Mouse (Mus musculus) forebrain, embryonic 15.5 days (tissue): ENCODE results near the gene Anks1b. TPM values are rescaled to one million over a fixed set of nuclear protein-coding genes. Genes with fewer than 3 reads are reported as not detected.

ENCODE experiments used
- ATAC-seq: fragments of 200-750 bp; cut with Nextera tagmentation; replicated peaks from 2 replicates; pipeline ENCODE4 v1.8.0; 2017; ENCODE audit warnings: mild to moderate bottlenecking, moderate TSS enrichment, moderate library complexity
- H3K27ac ChIP-seq: fragments of 300-500 bp; sonication (generic); replicated peaks from 2 replicates; pipeline ENCODE4 v1.5.1; 2015; ENCODE audit warnings: mild to moderate bottlenecking, inconsistent platforms
- H3K27me3 ChIP-seq: fragments of 300-500 bp; sonication (generic); 2 replicates; pipeline ENCODE4 v1.6.1; 2015; ENCODE audit warnings: inconsistent platforms
- H3K36me3 ChIP-seq: fragments of 300-500 bp; sonication (generic); 2 replicates; pipeline ENCODE4 v1.6.1; 2015; ENCODE audit warnings: mild to moderate bottlenecking, inconsistent platforms
- H3K4me1 ChIP-seq: fragments of 300-500 bp; sonication (generic); 2 replicates; pipeline ENCODE4 v1.6.1; 2015; ENCODE audit warnings: inconsistent platforms
- H3K4me2 ChIP-seq: fragments of 300-500 bp; sonication (generic); replicated peaks from 2 replicates; pipeline ENCODE4 v1.6.1; 2015; ENCODE audit warnings: mild to moderate bottlenecking, inconsistent platforms
- H3K4me3 ChIP-seq: fragments of 300-500 bp; sonication (generic); 2 replicates; pipeline ENCODE4 v1.5.1; 2015; ENCODE audit warnings: mild to moderate bottlenecking, inconsistent platforms
- H3K9ac ChIP-seq: fragments of 300-500 bp; sonication (generic); replicated peaks from 2 replicates; pipeline ENCODE4 v1.6.1; 2015; ENCODE audit warnings: mild to moderate bottlenecking, inconsistent platforms
- H3K9me3 ChIP-seq: fragments of 300-500 bp; sonication (generic); 2 replicates; pipeline ENCODE4 v1.6.1; 2016; ENCODE audit warnings: inconsistent platforms
- WGBS: fragments of 180-500 bp; shearing (Covaris S2); methylation state at CpG from one replicate; pipeline ENCODE4 v1.1.7; 2015; ENCODE audit warnings: mixed read lengths; 5-methylcytosine and 5-hydroxymethylcytosine counted together
- polyA plus RNA-seq: library from polyadenylated mRNA; unstranded; fragments of >200 nt; fragmentation: Nextera tagmentation; extraction: Ambion mirVana; gene quantifications from 2 replicates; pipeline ENCODE4 v1.2.1, GENCODE M21; 2015

Anks1b gene
- polyA plus RNA-seq, 1 experiment from 2014 or later = 63.1 TPM

- WGBS = 74% methylated on average over 5 of the region's 5 CpGs
- H3K9ac ChIP-seq = no peak overlapping the region
- 0 out of 2 replicates have a peak overlapping the region, but pooled peaks have one; percentile 6 for H3K27ac ChIP-seq
- no peaks in the 10 kb centered on the region for H3K27me3 ChIP-seq
- H3K4me2 ChIP-seq = no peak overlapping the region
- H3K36me3 ChIP-seq = no peaks in the 10 kb centered on the region
- ATAC-seq = no peak
- no peaks in the 10 kb centered on the region for H3K9me3 ChIP-seq
- no peak overlapping the region for H3K4me3 ChIP-seq
- peaks cover 32% of the 10 kb centered on the region for H3K4me1 ChIP-seq
These were observed 940.0 kb downstream of the Anks1b start for GRCm38 (mm10) chr10:90813326-90813725.

GRCm38 (mm10) chr10:90814412-90814811 is 941.1 kb downstream of the Anks1b start:
- 28% methylated on average over 6 of the region's 6 CpGs for WGBS
- 0 out of 2 replicates have a peak, but pooled peaks have one; percentile 43 for ATAC-seq
- Histone ChIP-seq H3K9me3 (no peaks in the 10 kb centered on the region), H3K4me1 (peaks cover 39% of the 10 kb centered on the region), H3K9ac (no peak overlapping the region), H3K4me2 (no peak overlapping the region), H3K36me3 (no peaks in the 10 kb centered on the region), H3K27me3 (no peaks in the 10 kb centered on the region), H3K4me3 (no peak overlapping the region), H3K27ac (no peak overlapping the region)

GRCm38 (mm10) chr10:90818246-90818937 is 945.1 kb downstream of the Anks1b start:
- peaks cover 28% of the 10 kb centered on the region for H3K4me1 ChIP-seq
- no peaks in the 10 kb centered on the region for H3K9me3 ChIP-seq
- no peaks in the 10 kb centered on the region for H3K27me3 ChIP-seq
- peak; percentile 34; the same call in 1 of the 2 replicates for ATAC-seq
- no peaks in the 10 kb centered on the region for H3K36me3 ChIP-seq
- WGBS = 14% methylated on average over 10 of the region's 10 CpGs
- H3K9ac ChIP-seq = no peak overlapping the region
- no peak overlapping the region for H3K4me2 ChIP-seq
- peak overlapping the region; percentile 25; the same call in 1 of the 2 replicates for H3K27ac ChIP-seq
- H3K4me3 ChIP-seq = no peak overlapping the region

GRCm38 (mm10) chr10:90823438-90823837 is 950.1 kb downstream of the Anks1b start:
- H3K9me3 ChIP-seq = no peaks in the 10 kb centered on the region
- H3K4me1 ChIP-seq = peaks cover 5% of the 10 kb centered on the region
- no peak for ATAC-seq
- 22% methylated on average over 4 of the region's 4 CpGs for WGBS
- H3K27ac ChIP-seq = no peak overlapping the region
- H3K4me2 ChIP-seq = no peak overlapping the region
- H3K9ac ChIP-seq = no peak overlapping the region
- peaks cover 16% of the 10 kb centered on the region; the same call in 1 of the 2 replicates for H3K27me3 ChIP-seq
- no peak overlapping the region for H3K4me3 ChIP-seq
- no peaks in the 10 kb centered on the region for H3K36me3 ChIP-seq

- no peak overlapping the region for H3K4me2 ChIP-seq
- H3K9me3 ChIP-seq = no peaks in the 10 kb centered on the region
- H3K4me1 ChIP-seq = peaks cover 4% of the 10 kb centered on the region; the same call in 1 of the 2 replicates
- H3K36me3 ChIP-seq = no peaks in the 10 kb centered on the region
- H3K27ac ChIP-seq = no peak overlapping the region
- H3K4me3 ChIP-seq = no peak overlapping the region
- WGBS = 79% methylated on average over 2 of the region's 2 CpGs
- H3K27me3 ChIP-seq = peaks cover 16% of the 10 kb centered on the region; the same call in 1 of the 2 replicates
- no peak for ATAC-seq
- H3K9ac ChIP-seq = no peak overlapping the region
These were observed 951.4 kb downstream of the Anks1b start for GRCm38 (mm10) chr10:90824692-90825091.

- no peak for ATAC-seq
- H3K27ac ChIP-seq = no peak overlapping the region
- H3K4me3 ChIP-seq = no peak overlapping the region
- H3K9me3 ChIP-seq = no peaks in the 10 kb centered on the region
- no peaks in the 10 kb centered on the region for H3K36me3 ChIP-seq
- 18% methylated on average over 4 of the region's 4 CpGs for WGBS
- H3K9ac ChIP-seq = no peak overlapping the region
- H3K4me2 ChIP-seq = no peak overlapping the region
- peaks cover 18% of the 10 kb centered on the region; the same call in 1 of the 2 replicates for H3K27me3 ChIP-seq
- peaks cover 19% of the 10 kb centered on the region for H3K4me1 ChIP-seq
These were observed 953.6 kb downstream of the Anks1b start for GRCm38 (mm10) chr10:90826939-90827338.

- Histone ChIP-seq H3K27ac (peak overlapping the region; percentile 84), H3K27me3 (peaks cover 20% of the 10 kb centered on the region; the same call in 1 of the 2 replicates), H3K36me3 (no peaks in the 10 kb centered on the region), H3K4me3 (peak overlapping the region; percentile 88), H3K9ac (peak overlapping the region; percentile 81), H3K9me3 (no peaks in the 10 kb centered on the region), H3K4me1 (peaks cover 19% of the 10 kb centered on the region), H3K4me2 (peak overlapping the region; percentile 79)
- ATAC-seq = peak; percentile 84
- under 1% methylated on average over 42 of the region's 73 CpGs for WGBS
These were observed 955.5 kb downstream of the Anks1b start for GRCm38 (mm10) chr10:90828581-90829393.

GRCm38 (mm10) chr10:90829394-90830267 is 956.3 kb downstream of the Anks1b start:
- peak; percentile 84 for ATAC-seq
- Histone ChIP-seq H3K4me1 (peaks cover 19% of the 10 kb centered on the region), H3K9me3 (no peaks in the 10 kb centered on the region), H3K27ac (peak overlapping the region; percentile 84), H3K4me3 (peak overlapping the region; percentile 88), H3K27me3 (peaks cover 20% of the 10 kb centered on the region; the same call in 1 of the 2 replicates), H3K36me3 (no peaks in the 10 kb centered on the region), H3K4me2 (peak overlapping the region; percentile 79), H3K9ac (peak overlapping the region; percentile 81)
- under 1% methylated on average over 52 of the region's 76 CpGs for WGBS

- Histone ChIP-seq H3K4me3 (peak overlapping the region; percentile 88), H3K9me3 (no peaks in the 10 kb centered on the region), H3K4me2 (peak overlapping the region; percentile 79), H3K4me1 (peaks cover 19% of the 10 kb centered on the region), H3K36me3 (no peaks in the 10 kb centered on the region), H3K9ac (peak overlapping the region; percentile 81), H3K27me3 (peaks cover 20% of the 10 kb centered on the region; the same call in 1 of the 2 replicates), H3K27ac (0 out of 2 replicates have a peak overlapping the region, but pooled peaks have one; percentile 3)
- no peak for ATAC-seq
- WGBS = under 1% methylated on average over 11 of the region's 11 CpGs
These were observed 956.9 kb downstream of the Anks1b start for GRCm38 (mm10) chr10:90830268-90830585.

- no peak for ATAC-seq
- Histone ChIP-seq H3K27ac (0 out of 2 replicates have a peak overlapping the region, but pooled peaks have one; percentile 3), H3K4me2 (peak overlapping the region; percentile 79), H3K4me3 (peak overlapping the region; percentile 88), H3K27me3 (peaks cover 20% of the 10 kb centered on the region; the same call in 1 of the 2 replicates), H3K9ac (peak overlapping the region; percentile 81), H3K4me1 (peaks cover 19% of the 10 kb centered on the region), H3K36me3 (no peaks in the 10 kb centered on the region), H3K9me3 (no peaks in the 10 kb centered on the region)
- WGBS = 2% methylated on average over 21 of the region's 21 CpGs
These were observed 957.4 kb downstream of the Anks1b start for GRCm38 (mm10) chr10:90830591-90831287.

- 3% methylated on average over 2 of the region's 2 CpGs for WGBS
- H3K4me2 ChIP-seq = peak overlapping the region; percentile 79
- H3K9me3 ChIP-seq = no peaks in the 10 kb centered on the region
- H3K27me3 ChIP-seq = peaks cover 20% of the 10 kb centered on the region; the same call in 1 of the 2 replicates
- no peak overlapping the region for H3K27ac ChIP-seq
- H3K4me3 ChIP-seq = peak overlapping the region; percentile 88
- H3K9ac ChIP-seq = no peak overlapping the region
- ATAC-seq = no peak
- peaks cover 19% of the 10 kb centered on the region for H3K4me1 ChIP-seq
- H3K36me3 ChIP-seq = no peaks in the 10 kb centered on the region
These were observed 957.9 kb downstream of the Anks1b start for GRCm38 (mm10) chr10:90831288-90831626.
